Mouse (Mus musculus): ENCODE measurements at regions not wholly inside any gene's neighbourhood (a gene's known extent, or its start where the extent isn't known, plus 50 kb on each side); places are given as distances from the start of the nearest gene placed in this dataset.

- TF ChIP-seq TAL1 (IDR thresholded peaks at IDR 0.05; ENCODE audit: low read length) = no peak
- no peak for TF ChIP-seq GATA1 (IDR thresholded peaks at IDR 0.05; ENCODE audit: low read length)
These were observed 304.1 kb upstream of the Klf3 start for GRCm38 (mm10) chr5:64499131-64499530.

Data from erythroblast, embryonic 14.5 days (primary cell).